Mouse (Mus musculus) liver, adult 2 months (tissue): ENCODE data around the gene Cfap77.

Experiments
- CTCF ChIP-seq: fragments of 200-500 bp; IDR thresholded peaks from 2 replicates; pipeline ENCODE4 v1.5.1; 2011; ENCODE audit warnings: low read depth, low read length, control low read depth
- POLR2A ChIP-seq: fragments of 200-500 bp; IDR thresholded peaks from 2 replicates; pipeline ENCODE4 v1.6.1; 2011; ENCODE audit warnings: low read length, control low read depth; ENCODE audit not compliant: insufficient read depth; ENCODE audit errors: extremely low read depth

GRCm38 (mm10) chr2:28978461-28978860 is 76.4 kb downstream of the Cfap77 start:
- no peak for TF ChIP-seq CTCF
- no peak for TF ChIP-seq POLR2A
